Mouse (Mus musculus) hindbrain, embryonic 15.5 days (tissue): ENCODE results near the gene Mrrf. TPM values are rescaled to one million over a fixed set of nuclear protein-coding genes. Genes with fewer than 3 reads are reported as not detected.

Experiments used
- ATAC-seq: fragments of 200-750 bp; cut with Nextera tagmentation; 2 replicates; pipeline ENCODE4 v1.8.0; 2017; ENCODE audit warnings: low read depth, moderate number of reproducible peaks, moderate TSS enrichment; ENCODE audit not compliant: low FRiP score
- H3K27ac ChIP-seq: fragments of 300-500 bp; sonication (generic); replicated peaks from 2 replicates; pipeline ENCODE4 v1.5.1; 2015; ENCODE audit warnings: mild to moderate bottlenecking, inconsistent platforms
- H3K27me3 ChIP-seq: fragments of 300-500 bp; sonication (generic); 2 replicates; pipeline ENCODE4 v1.6.1; 2015; ENCODE audit warnings: control low read depth, inconsistent platforms
- H3K36me3 ChIP-seq: fragments of 300-500 bp; sonication (generic); 2 replicates; pipeline ENCODE4 v1.6.1; 2015; ENCODE audit warnings: control low read depth, inconsistent platforms
- H3K4me1 ChIP-seq: fragments of 300-500 bp; sonication (generic); replicated peaks from 2 replicates; pipeline ENCODE4 v1.6.1; 2015; ENCODE audit warnings: control low read depth, inconsistent platforms
- H3K4me2 ChIP-seq: fragments of 300-500 bp; sonication (generic); 2 replicates; pipeline ENCODE4 v1.6.1; 2015; ENCODE audit warnings: moderate library complexity, mild to moderate bottlenecking, inconsistent platforms
- H3K4me3 ChIP-seq: fragments of 300-500 bp; sonication (generic); 2 replicates; pipeline ENCODE4 v1.5.1; 2015; ENCODE audit warnings: mild to moderate bottlenecking, inconsistent platforms
- H3K9ac ChIP-seq: fragments of 300-500 bp; sonication (generic); 2 replicates; pipeline ENCODE4 v1.6.1; 2015; ENCODE audit warnings: inconsistent platforms
- H3K9me3 ChIP-seq: fragments of 300-500 bp; sonication (generic); 2 replicates; pipeline ENCODE4 v1.6.1; 2016; ENCODE audit warnings: control low read depth, inconsistent platforms
- WGBS: fragments of 180-500 bp; shearing (Covaris S2); methylation state at CpG from one replicate; pipeline ENCODE4 v1.1.7; 2015; 5-methylcytosine and 5-hydroxymethylcytosine counted together
- polyA plus RNA-seq: library from polyadenylated mRNA; unstranded; fragments of >200 nt; fragmentation: Nextera tagmentation; extraction: Ambion mirVana; gene quantifications from 2 replicates; pipeline ENCODE4 v1.2.1, GENCODE M21; 2015

Gene Mrrf
- polyA plus RNA-seq, 1 experiment from 2014 or later, result 23.1 TPM

DNA sequence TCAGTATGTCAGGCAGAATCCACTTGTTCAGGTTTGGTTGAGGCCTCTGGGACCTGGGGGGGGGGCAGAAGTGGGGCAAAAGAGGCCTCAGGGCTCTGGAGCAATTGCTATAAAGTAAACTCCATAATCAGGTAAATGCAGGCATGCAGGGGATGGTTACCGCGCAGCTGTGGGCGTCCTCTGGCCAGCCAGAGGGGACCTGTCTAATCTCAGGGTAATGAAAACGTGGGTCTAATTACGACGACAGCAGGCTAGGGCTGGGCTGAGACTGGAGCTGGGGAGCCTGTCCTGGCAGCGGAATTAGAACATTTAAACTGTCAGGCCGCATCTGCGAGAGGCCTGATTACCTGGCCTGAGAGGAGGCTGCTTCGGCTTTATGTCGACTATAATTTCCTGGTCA lies 70.9 kb downstream of the Mrrf start:
- Histone ChIP-seq H3K9ac (no peak overlapping the region), H3K4me2 (no peak overlapping the region), H3K36me3 (no peaks in the 10 kb centered on the region), H3K27ac (no peak overlapping the region), H3K9me3 (no peaks in the 10 kb centered on the region), H3K4me1 (peaks cover 27% of the 10 kb centered on the region), H3K4me3 (no peak overlapping the region), H3K27me3 (peaks cover 39% of the 10 kb centered on the region)
- ATAC-seq, result no peak
- 64% methylated on average over 11 of the region's 11 CpGs for WGBS

DNA sequence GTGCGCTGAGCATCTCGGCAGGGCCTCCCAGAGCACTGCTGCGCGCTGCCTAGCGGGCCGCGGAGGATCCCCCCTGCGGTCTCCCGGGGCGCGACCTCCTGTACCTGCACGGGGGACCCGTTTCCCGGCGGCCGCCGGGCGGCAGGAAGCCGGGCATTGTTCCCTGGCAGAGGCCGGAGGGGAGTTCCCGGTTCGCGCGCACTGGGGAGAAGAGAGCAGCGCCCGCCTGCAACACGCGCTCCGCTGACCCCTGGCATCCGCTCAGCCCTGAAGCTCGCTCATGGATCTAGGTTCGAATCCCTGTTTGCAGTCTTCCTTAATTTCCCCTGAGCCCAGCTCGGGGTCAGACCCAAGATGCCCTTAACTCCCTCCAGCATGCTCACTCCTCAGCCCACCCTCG lies 74.6 kb downstream of the Mrrf start:
- H3K36me3 ChIP-seq, result no peaks in the 10 kb centered on the region
- H3K27me3 ChIP-seq, result peaks cover 34% of the 10 kb centered on the region
- peak overlapping the region; percentile 42 for H3K4me2 ChIP-seq
- H3K9me3 ChIP-seq, result no peaks in the 10 kb centered on the region
- no peak overlapping the region for H3K27ac ChIP-seq
- no peak overlapping the region for H3K9ac ChIP-seq
- peaks cover 11% of the 10 kb centered on the region for H3K4me1 ChIP-seq
- WGBS, result 2% methylated on average over 28 of the region's 34 CpGs
- no peak for ATAC-seq
- 0 out of 2 replicates have a peak overlapping the region, but pooled peaks have one; percentile 6 for H3K4me3 ChIP-seq

DNA sequence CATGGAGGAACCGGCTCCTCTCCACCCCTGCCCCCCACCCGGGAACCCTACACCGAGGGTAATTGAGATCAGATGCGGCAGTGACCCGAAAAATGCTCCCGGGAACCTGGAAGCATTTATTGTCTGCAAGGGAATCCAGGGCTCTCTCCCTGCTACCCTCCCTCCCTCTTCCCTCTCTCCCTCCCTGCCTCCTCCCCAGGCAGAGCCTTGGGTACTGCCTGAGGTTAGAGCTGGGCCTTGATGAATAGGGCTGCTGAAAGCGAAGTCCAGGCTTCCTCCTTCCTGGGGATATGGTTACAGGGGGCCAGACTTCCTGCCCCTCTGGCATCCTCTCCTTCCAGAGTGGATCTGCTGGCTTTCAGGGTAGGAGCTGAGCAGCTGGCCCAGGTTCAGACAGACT lies 75.6 kb downstream of the Mrrf start:
- Histone ChIP-seq H3K27ac (no peak overlapping the region), H3K4me3 (no peak overlapping the region), H3K4me1 (peaks cover 11% of the 10 kb centered on the region), H3K4me2 (no peak overlapping the region), H3K9me3 (no peaks in the 10 kb centered on the region), H3K27me3 (peaks cover 34% of the 10 kb centered on the region), H3K9ac (no peak overlapping the region), H3K36me3 (no peaks in the 10 kb centered on the region)
- 12% methylated on average over 7 of the region's 7 CpGs for WGBS
- ATAC-seq, result no peak

DNA sequence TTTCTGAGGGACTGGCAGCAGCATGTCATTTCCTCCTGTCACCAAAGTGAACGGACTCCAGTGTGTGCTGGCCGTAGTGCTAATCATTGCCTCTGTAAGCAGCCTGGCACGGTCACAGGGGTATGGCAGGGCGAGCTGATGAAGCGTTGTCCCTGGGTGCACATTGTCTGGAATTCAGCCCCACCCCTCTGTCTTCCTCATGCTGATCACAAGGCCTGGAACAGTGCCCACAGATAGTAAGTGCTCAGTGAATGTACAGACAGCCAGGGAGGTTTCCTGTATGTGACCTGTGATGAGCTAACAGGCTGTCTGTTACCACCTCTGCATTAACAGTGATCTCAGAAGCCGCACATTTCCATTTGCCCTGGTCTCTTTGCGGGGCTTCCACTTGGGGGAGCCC lies 76.9 kb downstream of the Mrrf start:
- Histone ChIP-seq H3K9ac (no peak overlapping the region), H3K27ac (no peak overlapping the region), H3K4me3 (no peak overlapping the region), H3K9me3 (no peaks in the 10 kb centered on the region), H3K4me2 (no peak overlapping the region), H3K4me1 (peaks cover 11% of the 10 kb centered on the region), H3K27me3 (peaks cover 34% of the 10 kb centered on the region), H3K36me3 (no peaks in the 10 kb centered on the region)
- WGBS, result 48% methylated on average over 7 of the region's 7 CpGs
- ATAC-seq, result no peak

- peak; percentile 86 for ATAC-seq
- H3K36me3 ChIP-seq, result no peaks in the 10 kb centered on the region
- H3K9ac ChIP-seq, result no peak overlapping the region
- peaks cover 11% of the 10 kb centered on the region for H3K4me1 ChIP-seq
- no peak overlapping the region for H3K4me3 ChIP-seq
- H3K9me3 ChIP-seq, result no peaks in the 10 kb centered on the region
- WGBS, result 8% methylated on average over 8 of the region's 8 CpGs
- H3K27ac ChIP-seq, result no peak overlapping the region
- peak overlapping the region; percentile 32 for H3K4me2 ChIP-seq
- peaks cover 31% of the 10 kb centered on the region for H3K27me3 ChIP-seq
These were observed 77.8 kb downstream of the Mrrf start for GRCm38 (mm10) chr2:36214023-36214422.

DNA sequence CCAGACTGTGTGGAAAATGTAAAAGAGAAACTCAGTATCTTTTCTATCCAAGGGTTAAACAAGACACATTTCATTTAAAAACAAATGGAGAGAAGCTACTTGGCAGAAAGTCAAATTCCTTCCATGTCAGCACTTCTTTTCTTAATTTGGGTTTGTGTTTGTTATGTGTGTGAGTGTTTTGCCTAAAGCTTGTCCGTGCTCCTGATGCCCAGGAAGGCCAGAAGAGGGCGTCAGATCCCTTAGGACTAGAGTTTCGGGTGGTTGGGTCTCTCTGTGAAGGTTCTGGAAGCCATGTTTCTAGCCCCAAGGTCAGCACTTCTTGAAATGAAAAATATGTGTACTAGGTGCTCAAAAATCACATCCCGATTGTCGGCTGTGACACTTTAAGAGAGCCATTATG lies 78.2 kb downstream of the Mrrf start:
- H3K9me3 ChIP-seq, result no peaks in the 10 kb centered on the region
- H3K4me2 ChIP-seq, result peak overlapping the region; percentile 32
- no peak overlapping the region for H3K4me3 ChIP-seq
- H3K36me3 ChIP-seq, result no peaks in the 10 kb centered on the region
- H3K27ac ChIP-seq, result no peak overlapping the region
- no peak overlapping the region for H3K9ac ChIP-seq
- WGBS, result 62% methylated on average over 5 of the region's 5 CpGs
- peaks cover 28% of the 10 kb centered on the region for H3K27me3 ChIP-seq
- no peak for ATAC-seq
- H3K4me1 ChIP-seq, result peaks cover 11% of the 10 kb centered on the region

DNA sequence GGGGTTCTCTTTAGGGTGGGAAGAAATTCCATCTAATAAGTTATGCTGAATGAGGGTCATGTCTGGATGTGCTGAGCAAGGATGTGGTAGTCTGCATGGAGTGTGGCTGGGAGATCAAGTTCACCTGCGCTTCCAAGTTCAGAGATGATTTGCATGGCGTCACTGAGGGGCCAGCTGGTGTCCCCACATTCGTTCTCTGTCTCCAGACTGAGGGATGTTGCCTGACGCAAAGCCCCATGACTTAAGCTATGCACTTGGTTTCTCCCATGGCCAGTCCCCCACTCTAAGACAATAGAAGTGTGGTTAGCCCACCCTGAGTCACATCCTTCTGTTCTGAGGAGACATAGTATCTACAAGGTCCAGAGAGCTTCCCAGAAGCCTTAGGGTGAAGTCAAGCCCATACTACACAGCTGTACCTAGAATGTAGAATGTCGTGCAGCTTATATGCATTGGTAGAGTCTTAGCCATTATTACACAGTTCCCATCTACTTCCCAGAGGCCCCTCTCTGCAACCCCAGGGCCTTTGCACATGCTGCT lies 79.1 kb downstream of the Mrrf start:
- Histone ChIP-seq H3K4me1 (peaks cover 11% of the 10 kb centered on the region), H3K9me3 (no peaks in the 10 kb centered on the region), H3K27ac (no peak overlapping the region), H3K4me2 (no peak overlapping the region), H3K36me3 (no peaks in the 10 kb centered on the region), H3K4me3 (no peak overlapping the region), H3K9ac (no peak overlapping the region), H3K27me3 (peaks cover 20% of the 10 kb centered on the region)
- WGBS, result 95% methylated on average over 5 of the region's 5 CpGs
- ATAC-seq, result no peak

GRCm38 (mm10) chr2:36216546-36216945 lies 80.4 kb downstream of the Mrrf start:
- Histone ChIP-seq H3K9me3 (no peaks in the 10 kb centered on the region), H3K27me3 (peaks cover 8% of the 10 kb centered on the region), H3K36me3 (no peaks in the 10 kb centered on the region), H3K9ac (no peak overlapping the region), H3K4me1 (peaks cover 6% of the 10 kb centered on the region), H3K27ac (no peak overlapping the region), H3K4me3 (no peak overlapping the region), H3K4me2 (no peak overlapping the region)
- no peak for ATAC-seq

DNA sequence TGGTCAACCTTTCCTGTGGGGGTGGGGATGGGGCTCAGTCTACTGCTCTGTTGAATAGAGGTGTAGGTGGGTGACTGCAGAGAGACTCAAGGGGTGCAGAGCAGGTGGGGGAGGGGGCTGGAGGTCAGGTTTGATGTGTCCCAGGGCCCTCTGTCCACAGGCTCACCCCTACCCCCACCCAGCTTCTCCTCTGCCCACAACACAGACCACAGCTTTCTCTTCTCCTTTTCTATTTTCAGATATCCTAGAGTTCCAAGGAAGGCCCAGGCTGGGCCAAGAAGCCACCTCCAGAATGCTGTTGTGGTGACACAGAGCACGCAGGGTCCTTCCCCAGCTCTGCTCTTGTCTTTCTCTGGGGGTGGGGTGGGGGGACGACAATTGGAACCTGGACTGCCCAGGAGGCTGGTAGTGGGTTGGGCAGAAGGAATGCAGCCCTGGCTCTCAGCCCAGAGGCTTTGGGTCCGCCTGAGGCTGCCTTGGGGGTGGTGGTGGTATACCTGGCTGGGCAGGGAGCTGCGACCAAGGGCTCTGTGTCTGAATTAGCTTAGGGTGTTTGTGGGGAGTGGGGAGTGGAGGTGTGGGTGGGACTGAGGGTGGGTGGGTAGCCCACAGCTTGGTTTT lies 80.9 kb downstream of the Mrrf start:
- H3K9me3 ChIP-seq, result no peaks in the 10 kb centered on the region
- H3K4me1 ChIP-seq, result peaks cover 6% of the 10 kb centered on the region
- H3K36me3 ChIP-seq, result no peaks in the 10 kb centered on the region
- no peak for ATAC-seq
- no peak overlapping the region for H3K4me3 ChIP-seq
- H3K4me2 ChIP-seq, result no peak overlapping the region
- no peak overlapping the region for H3K27ac ChIP-seq
- H3K27me3 ChIP-seq, result peaks cover 3% of the 10 kb centered on the region; the same call in 1 of the 2 replicates
- no peak overlapping the region for H3K9ac ChIP-seq
- WGBS, result 52% methylated on average over 4 of the region's 4 CpGs

DNA sequence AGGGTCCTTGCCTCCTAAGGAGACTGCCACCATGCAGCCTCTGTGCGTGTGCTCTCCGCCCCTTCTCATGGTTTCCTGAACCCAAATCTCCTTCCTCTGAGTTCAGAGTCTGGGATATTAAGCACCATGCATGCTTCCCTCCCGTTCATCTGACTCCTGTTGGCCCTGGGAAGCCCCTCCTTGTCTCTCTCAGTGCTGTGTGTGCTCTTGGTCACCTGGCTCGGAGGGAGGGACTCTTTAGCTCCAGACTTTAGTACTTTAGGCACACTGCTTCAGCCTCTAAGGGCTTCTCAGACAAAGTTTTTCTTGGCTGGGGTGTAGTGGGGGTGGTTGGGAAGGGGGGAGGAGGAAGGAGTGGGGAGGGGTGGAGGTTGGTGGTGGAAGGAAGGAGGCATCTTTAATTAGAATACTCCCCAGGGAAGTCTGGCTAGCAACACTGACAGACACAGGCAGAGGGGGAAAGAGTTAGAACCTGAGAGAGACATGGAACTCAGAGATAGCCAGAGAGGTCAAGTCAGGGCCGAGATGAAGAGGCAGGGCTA lies 81.6 kb downstream of the Mrrf start:
- H3K9me3 ChIP-seq, result no peaks in the 10 kb centered on the region
- no peak for ATAC-seq
- H3K9ac ChIP-seq, result no peak overlapping the region
- H3K27ac ChIP-seq, result no peak overlapping the region
- no peaks in the 10 kb centered on the region for H3K36me3 ChIP-seq
- no peak overlapping the region for H3K4me3 ChIP-seq
- H3K4me2 ChIP-seq, result no peak overlapping the region
- peaks cover 6% of the 10 kb centered on the region for H3K4me1 ChIP-seq
- WGBS, result 58% methylated on average over 5 of the region's 5 CpGs
- H3K27me3 ChIP-seq, result no peaks in the 10 kb centered on the region

GRCm38 (mm10) chr2:36220106-36220505 lies 83.9 kb downstream of the Mrrf start:
- no peak for ATAC-seq

DNA sequence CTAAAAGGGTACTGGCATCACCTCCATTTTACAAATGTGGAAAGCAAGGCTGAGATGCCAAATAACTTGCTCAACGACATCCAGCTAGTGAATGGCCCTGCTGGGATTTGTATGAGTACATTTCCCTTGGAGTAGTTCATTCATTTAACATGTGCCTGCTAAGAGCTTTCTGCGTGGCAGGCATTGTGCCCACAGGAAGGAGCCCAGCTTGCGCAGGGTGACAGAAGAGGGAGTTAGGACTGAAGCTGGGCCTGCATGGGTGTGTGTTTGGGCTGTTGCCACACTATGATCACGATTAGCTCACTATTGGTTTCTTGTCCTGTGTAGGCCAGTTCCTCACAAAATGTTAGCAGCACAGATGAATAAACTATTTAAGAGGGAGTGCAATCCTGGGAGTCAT lies 84.7 kb downstream of the Mrrf start:
- no peaks in the 10 kb centered on the region for H3K36me3 ChIP-seq
- no peak overlapping the region for H3K9ac ChIP-seq
- H3K4me3 ChIP-seq, result no peak overlapping the region
- H3K4me2 ChIP-seq, result no peak overlapping the region
- no peak overlapping the region for H3K27ac ChIP-seq
- ATAC-seq, result no peak
- no peaks in the 10 kb centered on the region for H3K27me3 ChIP-seq
- no peaks in the 10 kb centered on the region for H3K9me3 ChIP-seq
- WGBS, result 68% methylated on average over 4 of the region's 4 CpGs
- no peaks in the 10 kb centered on the region for H3K4me1 ChIP-seq

More at GRCm38 (mm10) chr2:36220106-36220505, 83.9 kb downstream of the Mrrf start:
- Histone ChIP-seq H3K4me1 (no peaks in the 10 kb centered on the region), H3K4me3 (no peak overlapping the region), H3K4me2 (no peak overlapping the region), H3K27ac (no peak overlapping the region), H3K9me3 (no peaks in the 10 kb centered on the region), H3K9ac (no peak overlapping the region), H3K27me3 (no peaks in the 10 kb centered on the region), H3K36me3 (no peaks in the 10 kb centered on the region)
- WGBS, result 87% methylated on average over 8 of the region's 8 CpGs
